Mouse (Mus musculus) T-helper 1 cell (primary cell): ENCODE results near the gene Adam12.

ENCODE experiments used
- in situ Hi-C: fragments of 300-600 bp; cut with MboI, MseI; formaldehyde crosslinking; loops from one replicate; pipeline ENCODE4 v1.15.1; 2025; ENCODE audit warnings: high pct_unique_total_duplicates

Gene Adam12

GRCm38 (mm10) chr7:134150305-134150704, 81.6 kb downstream of the Adam12 start:
- in situ Hi-C loops = no loop called here

- in situ Hi-C loops = loop anchor here (10.0 kb wide), 1 partner anchor 1785 kb away; no protein-coding TSS in a partner anchor
These were observed 82.6 kb downstream of the Adam12 start for GRCm38 (mm10) chr7:134149351-134149750.

GRCm38 (mm10) chr7:134147561-134147960, 84.4 kb downstream of the Adam12 start:
- in situ Hi-C loops = loop anchor here (10.0 kb wide), 1 partner anchor 1787 kb away; no protein-coding TSS in a partner anchor

GRCm38 (mm10) chr7:134146821-134147220, 85.1 kb downstream of the Adam12 start:
- in situ Hi-C loops = loop anchor here (10.0 kb wide), 1 partner anchor 1788 kb away; no protein-coding TSS in a partner anchor

- in situ Hi-C loops = loop anchor here (10.0 kb wide), 1 partner anchor 1791 kb away; no protein-coding TSS in a partner anchor
These were observed 87.8 kb downstream of the Adam12 start for GRCm38 (mm10) chr7:134144111-134144510.

- in situ Hi-C loops = no loop called here
These were observed 92.5 kb downstream of the Adam12 start for GRCm38 (mm10) chr7:134139291-134139949.

- in situ Hi-C loops = no loop called here
These were observed 99.6 kb downstream of the Adam12 start for GRCm38 (mm10) chr7:134132323-134132722.

- in situ Hi-C loops = no loop called here
These were observed 103.8 kb downstream of the Adam12 start for GRCm38 (mm10) chr7:134128087-134128522.

- in situ Hi-C loops = no loop called here
These were observed 110.5 kb downstream of the Adam12 start for GRCm38 (mm10) chr7:134121397-134121796.

- in situ Hi-C loops = no loop called here
These were observed 116.5 kb downstream of the Adam12 start for GRCm38 (mm10) chr7:134115438-134115837.

GRCm38 (mm10) chr7:134114311-134115188, 117.4 kb downstream of the Adam12 start:
- in situ Hi-C loops = no loop called here

- in situ Hi-C loops = no loop called here
These were observed 118.1 kb downstream of the Adam12 start for GRCm38 (mm10) chr7:134113829-134114228.

- in situ Hi-C loops = no loop called here
These were observed 121.8 kb downstream of the Adam12 start for GRCm38 (mm10) chr7:134110116-134110515.

GRCm38 (mm10) chr7:134107849-134108248, 124.1 kb downstream of the Adam12 start:
- in situ Hi-C loops = no loop called here

- in situ Hi-C loops = no loop called here
These were observed 132.9 kb downstream of the Adam12 start for GRCm38 (mm10) chr7:134099010-134099409.

GRCm38 (mm10) chr7:134097861-134098260, 134.1 kb downstream of the Adam12 start:
- in situ Hi-C loops = no loop called here

- in situ Hi-C loops = no loop called here
These were observed 138.1 kb downstream of the Adam12 start for GRCm38 (mm10) chr7:134093871-134094270.

- in situ Hi-C loops = no loop called here
These were observed 141.2 kb downstream of the Adam12 start for GRCm38 (mm10) chr7:134090764-134091163.

- in situ Hi-C loops = no loop called here
These were observed 141.7 kb downstream of the Adam12 start for GRCm38 (mm10) chr7:134090256-134090655.

- in situ Hi-C loops = no loop called here
These were observed 143.2 kb downstream of the Adam12 start for GRCm38 (mm10) chr7:134088548-134089347.

GRCm38 (mm10) chr7:134085396-134085795, 146.6 kb downstream of the Adam12 start:
- in situ Hi-C loops = no loop called here

- in situ Hi-C loops = no loop called here
These were observed 147.0 kb downstream of the Adam12 start for GRCm38 (mm10) chr7:134084926-134085325.
